Mouse (Mus musculus) testis, adult 2 months (tissue): Measurements from ENCODE around the gene Znrf1.

Source experiments
- CTCF ChIP-seq: fragments of 200-500 bp; IDR thresholded peaks from 2 replicates; pipeline ENCODE4 v1.5.1; 2012; ENCODE audit warnings: low read depth, mild to moderate bottlenecking, inconsistent platforms, low read length, moderate library complexity; ENCODE audit not compliant: control insufficient read depth, insufficient read depth, insufficient replicate concordance
- POLR2A ChIP-seq: fragments of 200-500 bp; IDR thresholded peaks from 2 replicates; pipeline ENCODE4 v1.6.1; 2012; ENCODE audit warnings: low read depth, mild to moderate bottlenecking, inconsistent platforms, low read length, moderate library complexity; ENCODE audit not compliant: control insufficient read depth

- no peak for TF ChIP-seq CTCF
- no peak for TF ChIP-seq POLR2A
These were observed 27.2 kb downstream of the Znrf1 start for GRCm38 (mm10) chr8:111563075-111563474.
